Mouse (Mus musculus): ENCODE measurements around the gene Socs4.

The Socs4 gene

GRCm38 (mm10) chr14:47276637-47277393 is at the start of gene Socs4, which contains the start of gene Wdhd1:
Gene Socs4, plus strand, starts transcription at chr14:47276931.
Gene Wdhd1, minus strand, starts transcription at chr14:47276857.
- DNase-seq (ENCODE audit: low spot score in 2 of 2): peak; percentile 89 to 90

- no peak for DNase-seq (ENCODE audit: low spot score in 2 of 2)
Observed at GRCm38 (mm10) chr14:47229796-47230376, 46.8 kb upstream of the Socs4 start.

DNA sequence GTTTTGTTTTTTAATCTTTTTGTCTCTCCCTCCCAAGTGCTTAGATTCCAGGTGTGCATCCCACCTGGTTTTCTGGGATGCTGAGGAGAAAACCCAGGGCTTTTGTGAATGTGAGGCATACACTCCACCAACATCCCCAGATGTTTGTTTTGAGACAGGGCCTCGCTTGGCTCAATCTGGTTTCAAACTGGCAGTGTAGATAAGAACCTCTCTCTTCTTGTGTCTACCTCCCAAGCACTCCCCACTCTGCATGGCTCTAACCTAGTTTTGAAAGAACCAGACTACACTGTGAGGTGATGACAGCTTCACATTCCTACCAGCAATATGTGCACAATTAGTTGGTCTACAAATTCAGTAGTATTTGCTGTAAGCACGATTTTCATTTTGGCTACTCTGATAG is 43.1 kb upstream of the Socs4 start:
- no peak for DNase-seq (ENCODE audit: low spot score in 2 of 2)

GRCm38 (mm10) chr14:47234032-47234431 is 42.7 kb upstream of the Socs4 start:
- DNase-seq (ENCODE audit: low spot score in 2 of 2): no peak

- no peak for DNase-seq (ENCODE audit: low spot score in 2 of 2)
Observed at GRCm38 (mm10) chr14:47234526-47235250, 42.0 kb upstream of the Socs4 start.

GRCm38 (mm10) chr14:47236491-47236890 is 40.2 kb upstream of the Socs4 start:
- DNase-seq (ENCODE audit: low spot score in 2 of 2): no peak

DNA sequence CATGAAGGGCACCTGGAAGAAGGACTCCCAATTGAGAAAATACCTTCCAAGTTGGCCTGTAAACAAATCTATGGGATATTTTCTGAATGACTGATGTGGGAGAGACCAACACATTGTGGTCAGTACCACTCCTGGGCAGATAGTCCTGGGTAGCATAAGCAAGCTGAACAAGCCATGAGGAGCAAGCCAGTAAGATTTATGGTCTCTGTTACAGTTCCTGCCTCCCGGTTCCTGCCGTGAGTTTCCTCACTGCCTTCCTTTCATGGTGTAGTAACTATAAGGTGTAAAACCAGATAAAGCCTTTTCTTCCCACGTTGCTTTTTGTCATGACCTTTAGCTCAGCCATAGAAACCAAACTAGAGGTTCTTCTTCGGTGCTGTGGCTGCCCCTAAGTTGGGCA is 39.4 kb upstream of the Socs4 start:
- DNase-seq (ENCODE audit: low spot score in 2 of 2): no peak

- DNase-seq (ENCODE audit: low spot score in 2 of 2): no peak
Observed at GRCm38 (mm10) chr14:47240600-47240999, 36.1 kb upstream of the Socs4 start.

- DNase-seq (ENCODE audit: low spot score in 2 of 2): no peak
Observed at GRCm38 (mm10) chr14:47241046-47241445, 35.7 kb upstream of the Socs4 start.

GRCm38 (mm10) chr14:47242753-47243152 is 34.0 kb upstream of the Socs4 start:
- no peak for DNase-seq (ENCODE audit: low spot score in 2 of 2)

- no peak for DNase-seq (ENCODE audit: low spot score in 2 of 2)
Observed at GRCm38 (mm10) chr14:47249839-47250238, 26.9 kb upstream of the Socs4 start.

GRCm38 (mm10) chr14:47264866-47265265 is 11.9 kb upstream of the Socs4 start:
- DNase-seq (ENCODE audit: low spot score in 2 of 2): peak in 1 of 2 experiments; percentile 26

DNA sequence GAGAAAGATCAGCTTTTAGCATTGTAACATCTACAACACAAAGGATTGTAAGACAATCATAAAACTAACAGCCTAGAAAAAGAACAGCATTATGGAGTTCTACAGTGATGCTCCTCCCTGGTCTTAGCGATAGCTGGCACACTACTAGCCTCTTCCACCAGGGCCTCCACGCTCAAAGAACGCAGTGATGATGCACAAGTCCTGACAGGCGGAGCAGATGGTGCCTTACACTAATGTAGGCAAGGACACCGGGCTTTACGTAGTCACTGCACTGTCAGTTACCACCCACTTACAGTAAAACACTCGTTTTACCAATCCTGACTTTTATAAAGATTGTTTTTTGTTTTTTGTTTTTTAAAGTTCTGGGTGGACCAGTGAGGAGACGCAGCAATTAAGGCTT is 10.9 kb upstream of the Socs4 start:
- peak in 1 of 2 experiments; percentile 27 for DNase-seq (ENCODE audit: low spot score in 2 of 2)

GRCm38 (mm10) chr14:47269056-47269455 is 7.7 kb upstream of the Socs4 start:
- DNase-seq (ENCODE audit: low spot score in 2 of 2): no peak

DNA sequence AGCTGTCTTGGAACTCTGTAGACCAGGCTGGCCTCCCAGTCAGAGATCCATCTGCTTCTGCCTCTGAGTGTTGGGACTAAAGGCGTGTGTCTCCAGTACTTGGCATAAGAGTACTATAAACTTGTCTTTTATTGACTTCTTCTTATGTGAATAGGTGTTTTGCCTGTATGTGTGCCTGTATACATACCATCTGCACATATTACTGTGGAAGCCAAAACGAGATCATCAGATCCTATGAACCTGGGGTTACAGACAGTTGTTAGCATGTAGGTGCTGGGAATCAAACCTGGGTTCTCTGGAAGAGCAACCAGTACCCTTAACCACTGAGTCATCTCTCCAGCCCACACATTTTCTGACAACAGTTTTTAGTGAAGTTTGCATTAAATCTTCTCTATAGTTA is 7.0 kb upstream of the Socs4 start:
- DNase-seq (ENCODE audit: low spot score in 2 of 2): no peak

DNA sequence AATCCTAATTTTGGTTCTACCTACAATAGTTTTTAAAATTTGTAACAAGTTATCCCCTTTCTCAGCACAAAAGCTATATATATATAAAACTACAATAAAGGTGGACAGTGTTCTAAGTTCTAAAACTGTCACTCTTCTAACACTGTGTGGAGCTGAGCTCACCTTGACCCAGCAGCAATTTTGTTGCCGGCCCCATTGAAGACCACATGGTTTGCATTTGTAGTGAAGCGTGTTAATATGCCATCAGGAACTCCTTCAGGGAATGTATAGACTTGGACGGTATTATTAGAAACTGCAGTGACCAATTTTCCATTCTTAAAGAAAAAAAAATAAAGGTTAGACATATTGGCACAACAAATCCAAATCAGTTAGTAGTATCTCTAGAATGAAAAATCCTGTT is 3.0 kb upstream of the Socs4 start:
- no peak for DNase-seq (ENCODE audit: low spot score in 2 of 2)

DNA sequence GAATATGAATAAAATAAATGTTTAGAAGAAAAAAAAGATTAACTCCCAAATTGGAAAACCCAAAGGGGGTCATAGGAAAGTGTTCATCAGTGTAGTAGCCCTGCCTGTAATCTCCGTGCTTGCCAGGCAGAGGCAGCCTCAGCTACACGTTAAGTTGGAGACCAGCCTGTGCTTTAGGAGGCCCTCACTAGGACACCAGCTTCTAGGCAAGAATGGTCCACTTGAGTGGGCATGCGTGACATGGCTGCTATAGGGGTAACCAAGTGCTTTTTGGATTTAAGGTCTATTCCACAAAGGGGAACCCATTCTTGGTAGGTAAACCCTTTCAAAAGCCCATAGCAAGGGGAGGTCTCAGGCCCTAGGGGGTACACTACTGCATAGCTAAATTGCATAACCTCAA is 1.3 kb upstream of the Socs4 start:
- no peak for DNase-seq (ENCODE audit: low spot score in 2 of 2)

DNA sequence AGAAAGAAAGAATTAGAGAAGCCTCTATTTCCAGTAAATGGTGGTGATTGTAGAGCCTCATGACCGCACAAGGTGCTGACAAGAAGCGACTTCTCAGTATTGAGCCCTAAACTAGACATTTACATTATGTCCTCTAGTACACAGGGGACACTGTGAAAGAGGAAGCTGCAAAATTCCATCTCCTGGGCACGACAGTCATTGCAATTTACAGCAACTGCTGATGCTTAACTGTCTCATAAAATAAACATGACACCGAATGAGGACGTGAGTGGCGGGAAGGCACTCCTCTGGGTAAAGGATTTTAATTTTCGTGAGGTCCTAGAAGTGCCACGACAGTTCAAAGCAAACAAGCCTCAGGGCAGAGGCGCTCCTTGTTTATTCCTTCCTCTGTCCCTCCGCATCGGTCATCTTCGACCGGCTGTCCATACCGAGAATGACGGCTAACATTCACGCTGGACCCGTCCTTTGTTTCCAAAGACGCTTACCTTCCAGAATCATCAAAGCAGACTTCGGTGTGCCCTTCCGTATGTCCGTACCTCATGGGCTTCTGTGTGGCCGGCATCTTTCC is 611 bp upstream of the Socs4 start:
- DNase-seq (ENCODE audit: low spot score in 2 of 2): no peak

- DNase-seq (ENCODE audit: low spot score in 2 of 2): no peak
Observed at GRCm38 (mm10) chr14:47279058-47279457, 2.3 kb downstream of the Socs4 start.

GRCm38 (mm10) chr14:47281535-47281934 is 4.8 kb downstream of the Socs4 start:
- no peak for DNase-seq (ENCODE audit: low spot score in 2 of 2)

- DNase-seq (ENCODE audit: low spot score in 2 of 2): no peak
Observed at GRCm38 (mm10) chr14:47283568-47283967, 6.8 kb downstream of the Socs4 start.

GRCm38 (mm10) chr14:47285271-47285670 is 8.5 kb downstream of the Socs4 start:
- DNase-seq (ENCODE audit: low spot score in 2 of 2): no peak
